Mouse (Mus musculus) thymus, adult 2 months (tissue): ENCODE data around the gene Clec2d. TPM values are rescaled to one million over a fixed set of nuclear protein-coding genes. Genes with fewer than 3 reads are reported as not detected.
A peak's percentile ranks its signal among the peaks of the same experiment; 100 is the strongest.

Experiments used
- DNase-seq: peaks from one replicate; pipeline ENCODE4 v3.0.0; 2021
- H3K27ac ChIP-seq: fragments of 200-500 bp; 2 replicates; pipeline ENCODE4 v1.5.1; 2012; ENCODE audit warnings: low read length, control low read depth; ENCODE audit not compliant: control insufficient read depth, insufficient read depth
- H3K27me3 ChIP-seq: fragments of 200-500 bp; 2 replicates; pipeline ENCODE4 v1.6.1; 2012; ENCODE audit warnings: mild to moderate bottlenecking, low read length, moderate library complexity, mixed read lengths; ENCODE audit not compliant: control insufficient read depth, insufficient read depth
- H3K36me3 ChIP-seq: fragments of 200-500 bp; 2 replicates; pipeline ENCODE4 v1.6.1; 2012; ENCODE audit warnings: mild to moderate bottlenecking, low read length, moderate library complexity; ENCODE audit not compliant: control insufficient read depth, insufficient read depth
- H3K4me1 ChIP-seq: fragments of 200-500 bp; replicated peaks from 2 replicates; pipeline ENCODE4 v1.6.1; 2012; ENCODE audit warnings: low read length; ENCODE audit not compliant: control insufficient read depth, insufficient read depth
- H3K4me3 ChIP-seq: fragments of 200-500 bp; 2 replicates; pipeline ENCODE4 v1.5.1; 2012; ENCODE audit warnings: mild to moderate bottlenecking, low read length, control low read depth, moderate library complexity; ENCODE audit not compliant: control insufficient read depth, insufficient read depth
- CTCF ChIP-seq: fragments of 200-500 bp; IDR thresholded peaks from 2 replicates; pipeline ENCODE4 v1.5.1; 2012; ENCODE audit warnings: mild to moderate bottlenecking, control low read depth, low read length, moderate library complexity, borderline replicate concordance; ENCODE audit not compliant: control insufficient read depth, poor library complexity, insufficient read depth; ENCODE audit errors: extremely low read depth
- POLR2A ChIP-seq: fragments of 200-500 bp; IDR thresholded peaks from 2 replicates; pipeline ENCODE4 v1.6.1; 2012; ENCODE audit warnings: mild to moderate bottlenecking, low read length, control low read depth, moderate library complexity; ENCODE audit not compliant: control insufficient read depth, poor library complexity, insufficient read depth; ENCODE audit errors: extremely low read depth
- WGBS: fragments of 180-500 bp; shearing (Covaris S2); methylation state at CpG from one replicate; pipeline ENCODE4 v1.1.7; 2018; 5-methylcytosine and 5-hydroxymethylcytosine counted together
- polyA plus RNA-seq: library from polyadenylated mRNA; depleted of rRNA; stranded (reverse); fragments of >200 nt; gene quantifications from 2 replicates; pipeline ENCODE4 v1.2.3, GENCODE M21; 2012; rRNA removed

Clec2d gene
- polyA plus RNA-seq: 43.1 and 91.5 TPM in 2 replicates

GRCm38 (mm10) chr6:129180403-129181169 lies at the start of gene Clec2d:
Gene Clec2d, plus strand, starts transcription at chr6:129180615.
- Histone ChIP-seq H3K4me1 (peaks cover 5% of the 10 kb centered on the region; the same call in 1 of the 2 replicates), H3K36me3 (peaks cover 30% of the 10 kb centered on the region), H3K4me3 (peak within 1 kb of the TSS; percentile 36), H3K27ac (peak within 1 kb of the TSS; percentile 96), H3K27me3 (no peaks in the 10 kb centered on the region)
- TF ChIP-seq POLR2A: no peak
- TF ChIP-seq CTCF: no peak
- peak; percentile 81 for DNase-seq
- under 1% methylated on average over 15 of the region's 15 CpGs for WGBS

GRCm38 (mm10) chr6:129132604-129133341 lies 47.6 kb upstream of the Clec2d start:
- no peak overlapping the region for H3K27ac ChIP-seq

GRCm38 (mm10) chr6:129146812-129147211 lies 33.6 kb upstream of the Clec2d start:
- DNase-seq: no peak
- TF ChIP-seq CTCF (no peak), POLR2A (no peak)
- H3K27me3 ChIP-seq: no peaks in the 10 kb centered on the region
- H3K4me3 ChIP-seq: no peak overlapping the region
- no peak overlapping the region for H3K27ac ChIP-seq
- H3K36me3 ChIP-seq: no peaks in the 10 kb centered on the region
- no peaks in the 10 kb centered on the region for H3K4me1 ChIP-seq
- 100% methylated on average over 2 of the region's 2 CpGs for WGBS

More at GRCm38 (mm10) chr6:129132604-129133341, 47.6 kb upstream of the Clec2d start:
- Histone ChIP-seq H3K4me1 (no peaks in the 10 kb centered on the region), H3K27me3 (no peaks in the 10 kb centered on the region), H3K36me3 (no peaks in the 10 kb centered on the region), H3K4me3 (no peak overlapping the region)
- WGBS: 88% methylated on average over 4 of the region's 4 CpGs
- DNase-seq: no peak
- TF ChIP-seq POLR2A (no peak), CTCF (no peak)

GRCm38 (mm10) chr6:129160103-129160502 lies 20.3 kb upstream of the Clec2d start:
- no peak for TF ChIP-seq CTCF
- TF ChIP-seq POLR2A: no peak
- Histone ChIP-seq H3K27ac (no peak overlapping the region), H3K36me3 (no peaks in the 10 kb centered on the region), H3K27me3 (no peaks in the 10 kb centered on the region), H3K4me1 (no peaks in the 10 kb centered on the region), H3K4me3 (no peak overlapping the region)
- no peak for DNase-seq
- WGBS: 99% methylated on average over 3 of the region's 3 CpGs

- no peaks in the 10 kb centered on the region for H3K27me3 ChIP-seq
- 95% methylated on average over 3 of the region's 3 CpGs for WGBS
- no peaks in the 10 kb centered on the region for H3K4me1 ChIP-seq
- DNase-seq: no peak
- H3K36me3 ChIP-seq: no peaks in the 10 kb centered on the region
- no peak overlapping the region for H3K4me3 ChIP-seq
- H3K27ac ChIP-seq: no peak overlapping the region
- TF ChIP-seq CTCF (no peak), POLR2A (no peak)
Observed at GRCm38 (mm10) chr6:129161136-129161535, 19.3 kb upstream of the Clec2d start.

- Histone ChIP-seq H3K4me1 (no peaks in the 10 kb centered on the region), H3K27ac (no peak overlapping the region), H3K36me3 (no peaks in the 10 kb centered on the region), H3K27me3 (no peaks in the 10 kb centered on the region), H3K4me3 (no peak overlapping the region)
- no peak for TF ChIP-seq CTCF
- no peak for TF ChIP-seq POLR2A
- no peak for DNase-seq
Observed at GRCm38 (mm10) chr6:129161951-129162350, 18.5 kb upstream of the Clec2d start.
